Mouse (Mus musculus) kidney, postnatal 36 days (tissue): ENCODE measurements around the gene Rab7b.

Experiments
- DNase-seq, 2 experiments: peaks; one replicate each; pipeline ENCODE4 v3.0.0; 2021 to 2022; ENCODE audit warnings: mixed read lengths in 2 of 2

Rab7b gene

DNA sequence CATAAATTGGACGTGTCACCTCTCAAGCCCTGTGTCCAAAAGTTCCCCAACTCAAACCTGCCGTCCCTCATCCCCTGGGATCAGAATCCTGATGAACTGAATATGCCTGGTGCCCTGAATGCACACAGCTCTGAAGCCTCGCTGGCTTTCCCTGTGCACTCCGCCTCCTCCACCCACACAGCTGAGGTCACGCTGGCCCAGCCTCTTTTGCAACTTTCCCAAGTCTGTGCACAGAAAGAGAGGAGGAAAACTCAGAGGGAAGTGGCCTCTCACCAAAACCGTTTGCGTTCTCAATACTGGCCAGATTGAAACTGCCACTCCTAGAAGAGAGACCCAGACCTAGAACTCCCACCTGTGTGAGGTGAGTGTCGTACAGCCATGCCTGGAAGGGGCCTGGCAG is at the start of gene Rab7b:
Gene Rab7b (plus strand): TSS at position 221 of the 400 bp plus-strand sequence.
- DNase-seq: peak; percentile 20 to 38

DNA sequence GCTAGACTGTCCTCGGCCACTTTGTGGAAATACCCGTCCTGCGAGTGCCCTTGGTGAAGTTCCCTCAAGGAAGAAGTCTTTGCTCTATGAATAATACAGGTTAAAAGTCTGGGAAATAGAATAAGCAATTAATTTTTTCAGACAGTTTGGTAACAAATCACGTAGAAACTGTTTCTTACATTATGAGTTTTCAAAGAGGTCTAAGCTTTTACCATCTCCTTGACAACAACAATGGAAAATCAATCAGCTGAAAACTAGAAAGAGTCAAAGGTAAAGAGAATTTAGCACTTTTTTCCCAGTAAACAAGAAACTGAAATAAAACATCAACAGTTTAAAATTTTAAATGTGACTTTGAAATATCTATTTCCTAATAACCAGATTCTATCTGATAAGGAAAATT is 48.4 kb upstream of the Rab7b start:
- no peak for DNase-seq

DNA sequence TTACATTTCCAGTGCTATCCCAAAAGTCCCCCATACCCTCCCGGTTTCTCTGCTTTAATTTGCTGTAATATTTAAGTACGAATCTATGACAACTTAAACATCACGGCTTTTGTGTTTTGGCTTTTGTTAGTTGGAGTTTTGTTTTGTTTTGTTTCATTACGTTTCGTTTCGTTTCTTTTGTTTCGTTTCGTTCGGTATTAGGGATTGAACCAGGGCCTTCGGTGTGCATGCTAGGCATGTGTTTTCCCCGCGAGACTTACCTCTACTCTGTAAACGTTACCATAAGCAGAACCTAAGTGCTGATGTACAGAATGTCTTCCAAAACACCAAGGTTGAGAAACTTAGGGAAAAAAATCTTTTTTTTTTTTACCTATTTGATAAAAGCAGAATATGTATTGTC is 46.9 kb upstream of the Rab7b start:
- DNase-seq: no peak

DNA sequence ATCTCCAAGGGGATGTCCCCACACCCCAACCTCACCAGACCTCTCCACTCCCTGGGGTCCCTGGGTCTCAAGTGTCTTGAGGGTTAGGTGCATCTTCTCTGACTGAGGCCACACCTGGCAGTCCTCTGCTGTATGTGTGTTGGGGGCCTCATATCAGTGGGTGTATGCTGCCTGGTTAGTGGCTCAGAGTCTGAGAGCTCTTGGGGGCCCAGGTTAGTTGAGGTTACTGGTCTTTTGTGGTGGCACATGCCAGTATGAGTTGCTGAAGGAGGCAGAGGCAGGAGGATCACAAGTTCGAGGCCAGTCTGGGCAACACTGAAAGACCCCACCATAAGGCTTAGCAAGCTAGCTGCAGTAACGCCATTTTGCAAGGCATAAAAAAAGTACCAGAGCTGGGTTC is 46.2 kb upstream of the Rab7b start:
- DNase-seq: no peak

DNA sequence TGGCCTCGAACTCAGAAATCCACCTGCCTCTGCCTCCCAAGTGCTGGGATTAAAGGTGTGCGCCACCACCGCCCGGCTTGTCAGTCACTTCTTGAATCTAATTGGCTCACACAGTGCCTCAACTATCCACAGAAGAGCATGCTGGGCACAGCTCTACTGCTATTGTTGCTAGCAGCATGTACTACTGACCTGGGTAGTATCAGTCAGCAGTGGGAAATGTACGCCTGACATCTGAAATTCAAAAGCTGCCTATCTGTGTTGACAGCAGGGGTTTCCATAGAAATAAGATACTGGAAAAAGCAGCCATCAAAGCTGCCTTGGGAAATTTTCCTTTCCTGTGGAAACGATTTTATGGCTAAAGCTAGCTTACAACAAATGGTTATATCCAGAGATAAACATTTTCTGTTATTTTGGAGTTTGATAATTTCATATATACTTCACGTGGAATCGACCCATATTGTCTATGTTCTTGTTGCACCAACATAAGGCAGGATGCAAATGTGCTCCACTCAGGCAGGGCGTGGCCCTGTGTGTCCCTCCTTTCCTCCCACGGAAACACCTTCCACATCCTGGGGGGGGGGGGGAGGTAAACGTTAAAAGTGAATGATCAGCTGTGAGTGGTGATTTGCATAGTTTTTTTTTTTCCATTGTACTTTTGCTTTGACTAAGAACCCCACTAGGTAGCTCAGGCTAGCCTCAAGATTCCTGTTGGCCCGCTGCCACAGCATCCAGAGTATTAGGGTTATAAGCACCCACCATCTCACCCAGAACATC is 35.6 kb upstream of the Rab7b start:
- no peak for DNase-seq

DNA sequence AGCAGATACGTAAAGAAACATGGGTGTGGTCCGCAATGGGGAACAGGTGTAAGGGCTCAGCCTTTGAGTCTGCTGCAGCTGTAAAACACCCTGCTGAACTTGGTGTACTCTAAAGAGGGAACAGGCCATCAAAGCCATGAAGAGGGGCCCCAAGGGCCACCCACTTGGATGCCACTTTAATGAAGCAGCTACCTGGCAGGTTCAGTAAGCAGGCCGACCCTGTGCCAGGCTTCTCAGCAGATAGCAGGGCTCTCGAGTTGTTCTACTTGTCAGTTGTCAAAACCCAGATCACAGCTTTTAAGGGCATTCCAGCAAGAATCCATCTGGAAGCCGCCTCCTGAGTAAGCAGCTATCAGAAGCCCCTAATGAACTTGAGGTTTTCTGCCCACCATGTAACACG is 32.9 kb upstream of the Rab7b start:
- no peak for DNase-seq

DNA sequence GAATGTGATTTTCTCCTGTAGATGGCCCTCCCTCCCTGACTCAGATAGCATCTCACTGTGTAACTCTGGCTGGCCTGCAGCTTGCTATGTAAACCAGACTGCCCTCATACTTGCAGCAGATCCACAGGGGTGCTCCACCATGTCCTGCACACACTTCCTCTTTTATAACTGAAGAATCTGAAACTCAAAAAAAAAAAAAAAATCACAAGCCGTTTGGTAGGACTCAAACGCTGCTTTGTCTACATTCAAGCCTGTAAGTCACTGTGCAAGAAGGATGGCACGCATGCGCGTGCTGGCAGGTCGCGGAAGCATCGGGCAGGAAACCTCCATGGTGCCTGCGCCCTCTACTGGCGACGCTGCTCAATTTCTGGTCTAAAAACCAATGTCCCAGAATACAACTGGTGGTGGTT is 30.5 kb upstream of the Rab7b start:
- peak; percentile 90 to 95 for DNase-seq

DNA sequence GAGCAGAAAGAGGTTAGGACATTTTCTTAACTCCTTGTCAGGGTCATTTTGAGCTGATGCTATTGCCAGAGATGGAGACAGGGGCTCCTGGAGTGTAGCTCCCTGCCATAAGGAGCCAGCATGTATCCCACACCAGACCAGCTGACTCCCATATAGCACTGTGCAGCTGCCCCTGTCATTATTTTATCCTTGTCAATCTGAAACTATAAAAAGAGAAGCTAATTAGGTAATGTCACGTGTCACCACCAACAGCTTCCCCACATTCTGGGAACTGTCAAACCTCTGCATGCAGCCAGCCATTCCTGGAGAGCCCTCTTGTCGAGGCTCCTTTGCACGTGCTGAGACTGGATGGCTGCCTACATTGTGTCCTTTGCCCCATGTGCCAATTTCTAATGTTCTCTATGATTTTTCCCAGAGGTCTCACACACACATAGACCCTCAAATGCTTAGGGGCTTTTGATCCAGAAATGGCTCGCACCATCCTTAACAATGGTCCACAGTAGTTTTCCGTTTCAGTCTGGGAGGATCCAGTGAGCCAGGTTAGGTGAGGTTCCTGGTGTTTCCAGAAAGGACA is 28.9 kb upstream of the Rab7b start:
- DNase-seq: no peak

DNA sequence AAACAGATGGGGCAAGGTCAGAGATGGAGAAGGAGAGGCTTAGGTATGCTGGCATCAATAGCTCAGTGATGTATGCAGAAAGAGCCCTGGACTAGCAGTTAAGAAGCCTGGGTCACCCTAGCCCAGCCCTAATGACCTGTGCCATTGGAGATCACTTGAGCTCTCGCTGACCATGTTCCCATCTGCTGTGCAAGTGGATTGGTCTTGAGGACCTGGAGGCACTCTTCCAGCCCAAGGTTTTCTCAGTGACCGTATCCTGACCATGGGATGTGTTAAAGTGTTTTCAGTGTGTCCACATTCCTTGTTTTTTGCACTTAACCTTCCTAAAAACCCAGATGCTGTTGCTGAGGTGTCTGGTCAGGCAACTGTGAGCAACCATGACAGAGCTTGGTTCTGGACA is 28.2 kb upstream of the Rab7b start:
- DNase-seq: no peak

DNA sequence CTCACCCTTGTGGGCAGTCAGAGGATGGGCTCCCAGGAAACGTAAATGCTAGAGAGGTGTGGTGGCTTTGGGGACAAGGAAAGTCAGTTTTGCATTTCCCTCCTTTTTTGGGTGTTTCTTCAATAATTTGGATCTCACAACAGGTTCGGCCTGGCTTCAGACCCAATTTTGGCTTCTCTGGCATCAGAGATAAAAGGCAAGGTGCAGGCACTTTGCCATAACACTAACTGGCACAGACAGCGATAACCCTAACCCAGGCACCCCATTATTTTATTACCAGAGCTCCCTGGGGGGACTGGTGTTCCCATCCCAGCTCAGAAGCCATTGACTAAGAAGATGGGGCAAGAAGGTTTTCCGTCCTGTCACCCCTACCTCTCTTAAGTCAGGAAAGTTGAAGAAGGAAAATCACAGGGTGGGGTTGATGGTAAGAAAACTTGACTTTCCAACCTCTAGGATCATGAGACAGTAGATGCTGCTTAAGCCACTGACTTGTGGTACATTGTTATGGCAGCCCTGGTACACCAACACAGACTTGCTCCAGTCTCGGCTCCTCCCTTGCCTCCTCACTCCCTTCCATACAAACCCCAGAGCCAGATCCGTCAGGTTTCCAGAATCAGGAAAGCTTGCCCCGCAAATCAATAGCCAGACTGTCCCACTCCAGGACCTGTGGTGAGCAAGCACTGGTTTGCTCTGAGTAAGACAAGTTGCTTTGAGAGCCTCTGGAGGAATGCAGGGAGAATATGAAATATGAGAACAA is 27.6 kb upstream of the Rab7b start:
- DNase-seq: no peak

DNA sequence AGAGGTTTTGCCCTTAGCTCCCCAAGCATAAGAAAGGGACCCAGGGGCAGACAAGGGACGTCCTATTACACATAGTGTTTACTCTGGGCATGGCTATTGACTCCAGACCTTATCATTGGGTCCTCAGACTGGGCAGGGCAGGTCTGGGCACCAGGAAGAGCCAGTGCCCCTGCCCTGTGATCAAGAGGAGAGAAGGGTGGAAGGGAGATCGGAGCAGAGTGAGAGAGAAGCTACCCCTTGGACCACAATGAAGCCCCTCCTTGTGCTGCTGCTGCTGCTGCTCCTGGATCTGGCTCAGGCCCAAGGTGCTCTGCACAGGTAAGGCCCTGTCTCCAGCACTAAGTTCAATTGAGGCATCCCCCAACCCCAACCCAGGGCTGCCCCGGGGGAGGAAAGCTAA is 26.7 kb upstream of the Rab7b start:
- no peak for DNase-seq

DNA sequence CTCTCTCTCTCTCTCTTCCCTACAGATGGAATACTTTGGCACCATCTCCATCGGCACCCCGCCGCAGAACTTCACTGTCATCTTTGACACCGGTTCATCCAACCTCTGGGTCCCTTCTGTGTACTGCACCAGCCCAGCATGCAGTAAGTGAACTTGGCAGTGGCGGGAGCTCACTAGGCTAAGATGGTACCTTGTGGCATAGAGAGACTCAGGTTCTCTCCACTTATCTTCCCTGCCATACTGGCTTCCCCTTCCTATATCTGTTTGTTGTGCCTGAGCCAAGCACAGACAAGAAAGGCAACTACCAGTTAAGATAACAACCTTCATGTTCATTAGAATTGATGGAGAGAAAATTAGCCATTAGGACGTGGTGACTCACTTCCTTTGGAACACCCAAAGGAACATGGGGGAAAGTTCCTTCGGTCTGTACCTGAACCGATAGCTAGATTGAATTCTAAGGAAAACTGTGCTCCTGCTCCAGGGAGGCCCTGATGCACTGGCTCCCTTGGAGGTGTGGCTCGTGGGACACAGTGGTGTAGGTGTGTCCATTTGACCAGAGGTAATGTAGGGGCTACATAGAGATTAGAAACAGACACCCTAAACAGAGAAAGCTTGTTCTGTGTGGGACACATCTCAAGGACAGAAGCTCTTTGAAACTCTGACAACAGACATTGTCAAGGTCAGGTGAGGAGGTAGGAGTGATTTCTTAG is 25.1 kb upstream of the Rab7b start:
- DNase-seq: no peak

DNA sequence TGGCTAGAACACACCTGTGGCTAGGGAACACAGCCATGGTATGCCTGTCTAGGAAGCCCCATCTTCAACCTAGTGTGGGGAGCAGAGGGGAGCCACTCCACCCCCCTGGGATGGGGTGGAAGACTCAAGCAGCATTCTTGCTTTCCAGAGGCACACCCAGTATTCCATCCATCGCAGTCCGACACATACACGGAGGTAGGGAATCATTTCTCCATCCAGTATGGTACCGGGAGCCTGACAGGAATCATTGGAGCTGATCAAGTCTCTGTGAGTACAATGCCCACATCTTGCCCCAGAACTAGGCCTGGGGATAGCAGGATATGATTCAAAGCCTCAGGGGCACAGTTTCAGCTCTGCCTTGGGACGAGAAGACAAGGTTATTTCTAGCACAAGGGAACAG is 24.4 kb upstream of the Rab7b start:
- DNase-seq: no peak

DNA sequence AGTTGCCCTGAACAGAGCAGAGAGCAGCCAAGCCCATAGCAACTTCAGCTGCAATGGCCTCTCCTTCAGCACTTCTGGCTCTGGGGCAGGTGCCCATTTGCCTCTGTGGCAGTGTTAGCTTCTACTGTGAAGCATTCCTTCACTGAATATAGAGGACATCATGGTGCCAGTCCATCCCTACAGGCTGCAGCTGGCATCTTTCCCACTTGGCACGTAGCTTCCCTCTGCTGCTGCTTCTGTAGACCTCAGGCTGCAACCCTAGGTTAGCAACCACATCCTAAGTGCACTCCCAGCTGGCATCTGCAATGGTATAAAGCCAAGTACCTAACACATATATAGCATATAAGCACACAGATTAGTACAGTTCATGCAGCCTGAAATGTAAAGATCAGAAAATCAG is 22.6 kb upstream of the Rab7b start:
- no peak for DNase-seq

DNA sequence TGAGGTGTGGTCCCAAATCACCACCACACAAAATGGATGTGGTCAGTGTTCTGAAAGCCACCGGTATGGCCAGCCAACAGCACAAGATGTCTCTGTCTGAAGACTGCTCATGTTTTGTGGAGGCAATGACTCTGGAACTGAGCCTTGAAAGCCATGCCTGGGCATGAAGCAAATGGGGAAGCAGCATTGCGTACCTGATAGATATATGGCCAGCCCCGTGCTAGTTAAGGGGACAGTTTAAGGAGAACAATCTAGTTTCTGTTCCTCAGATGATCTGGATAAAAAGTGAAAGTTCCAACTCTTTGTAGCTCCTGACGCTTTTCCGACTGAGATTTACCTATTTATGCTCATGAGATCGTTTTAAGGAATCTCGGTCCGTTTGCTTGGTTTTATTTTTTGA is 17.4 kb upstream of the Rab7b start:
- no peak for DNase-seq

DNA sequence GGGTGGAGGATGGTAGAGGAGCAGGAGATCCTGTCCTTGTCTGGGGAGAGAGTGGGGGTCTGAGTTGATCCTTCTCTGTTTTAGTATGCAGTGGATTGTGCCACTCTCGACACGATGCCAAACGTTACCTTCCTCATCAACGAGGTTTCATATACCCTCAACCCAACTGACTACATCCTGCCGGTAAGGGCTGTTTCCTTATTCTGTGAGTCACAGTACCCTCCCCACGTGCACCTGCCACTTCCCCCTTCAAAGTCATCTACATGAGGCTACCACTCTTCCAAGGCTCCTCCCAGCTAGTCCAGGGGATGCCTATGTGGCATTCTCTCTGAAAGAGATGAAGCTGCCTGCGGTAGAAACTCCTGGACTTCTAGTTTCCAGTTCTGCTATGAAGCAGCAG is 16.1 kb upstream of the Rab7b start:
- no peak for DNase-seq

DNA sequence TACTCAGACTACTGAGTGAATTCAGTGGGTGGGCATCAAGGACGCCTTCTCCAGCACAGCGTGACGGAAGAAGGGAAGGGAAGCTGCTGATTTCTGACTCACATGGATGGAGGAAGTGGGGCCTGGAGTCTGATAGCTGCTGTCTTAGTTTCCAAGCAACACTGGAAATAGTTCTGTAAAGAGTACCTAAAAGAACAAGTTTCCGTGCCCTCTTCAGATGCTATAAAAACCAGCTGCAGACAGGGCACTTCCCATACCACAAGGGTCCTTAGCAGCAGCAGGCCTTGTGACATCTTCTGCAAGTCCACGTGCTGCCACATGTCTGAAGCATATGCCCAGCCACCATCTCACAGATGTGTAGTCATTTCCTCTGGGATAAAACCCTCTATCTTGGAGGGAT is 8.9 kb upstream of the Rab7b start:
- DNase-seq: no peak

DNA sequence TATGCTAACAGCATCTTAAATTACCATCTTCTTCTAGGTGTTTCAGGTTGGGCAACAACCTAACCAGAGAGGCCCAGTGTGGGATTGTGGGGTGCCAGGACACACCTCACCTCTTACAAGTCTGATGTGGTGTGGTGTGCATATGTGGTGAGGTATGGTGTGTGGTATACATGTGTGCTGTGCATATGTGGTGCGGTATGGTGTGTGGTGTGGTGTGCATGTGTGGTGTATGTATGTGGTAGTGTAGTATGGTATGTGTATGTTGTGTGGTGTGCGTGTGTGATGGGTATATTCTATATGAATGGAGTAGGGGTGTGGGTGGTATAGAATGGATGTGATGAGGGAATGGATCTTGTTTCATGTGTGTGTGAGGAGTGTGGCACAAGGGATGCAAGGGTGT is 756 bp upstream of the Rab7b start:
- no peak for DNase-seq

DNA sequence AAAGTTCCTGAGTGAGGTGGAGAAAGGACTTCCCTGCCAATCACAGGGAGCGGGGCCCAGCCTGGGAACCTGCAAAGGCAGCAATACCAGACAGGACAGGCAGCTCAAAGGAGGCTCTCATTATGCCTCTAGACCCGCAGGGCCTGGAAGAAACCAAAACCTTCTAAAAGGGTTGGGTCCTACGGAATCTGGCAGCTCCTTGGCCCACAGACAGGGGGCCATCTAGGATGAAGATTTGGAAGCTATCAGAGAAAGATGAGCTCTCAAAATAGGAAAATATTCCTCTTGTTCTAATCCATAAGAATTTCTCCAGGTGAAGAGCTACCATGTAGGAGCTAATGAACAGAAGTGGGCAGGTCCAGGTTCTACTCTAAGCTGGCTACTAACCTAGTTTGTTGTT is 521 bp downstream of the Rab7b start:
- no peak for DNase-seq

DNA sequence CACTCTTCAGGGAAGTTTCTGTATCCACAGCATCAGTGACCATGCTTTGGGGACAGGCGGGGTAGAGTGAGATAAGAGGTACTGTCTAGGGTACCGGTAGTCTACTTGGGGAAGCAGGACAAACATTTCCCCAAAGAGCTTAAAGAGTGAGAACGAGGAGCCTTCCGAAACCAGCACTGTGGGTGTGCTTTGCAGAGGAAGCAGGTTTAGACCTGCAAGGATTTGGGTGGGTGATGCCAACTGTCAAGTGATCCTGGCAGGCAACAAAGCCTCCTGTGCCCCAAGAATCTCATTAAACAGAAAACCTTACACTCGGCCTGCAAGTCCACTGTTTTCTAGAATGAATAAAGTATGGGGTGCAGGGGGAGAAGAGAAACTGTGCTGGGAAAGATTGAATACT is 1.4 kb downstream of the Rab7b start:
- no peak for DNase-seq

DNA sequence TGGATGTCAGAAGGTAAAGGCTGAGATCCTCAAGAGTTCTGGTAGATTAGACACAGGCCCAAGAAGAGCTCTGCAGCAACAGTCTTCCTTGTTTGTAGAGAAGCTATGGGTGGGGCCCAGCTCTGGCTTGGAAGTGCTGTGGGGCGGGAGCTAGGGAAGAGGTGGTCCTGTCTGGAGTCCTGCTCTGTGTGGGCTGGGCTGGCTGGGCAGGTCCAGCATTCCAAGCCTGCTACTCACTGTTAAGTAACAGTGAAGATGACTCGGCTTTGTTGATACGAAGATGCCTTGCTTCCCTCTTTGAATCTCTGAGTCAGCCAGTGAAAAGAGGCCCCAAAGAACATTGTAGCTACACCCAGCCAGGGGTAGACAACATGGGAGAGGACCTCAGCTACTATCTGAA is 1.9 kb downstream of the Rab7b start:
- peak; percentile 30 to 33 for DNase-seq

DNA sequence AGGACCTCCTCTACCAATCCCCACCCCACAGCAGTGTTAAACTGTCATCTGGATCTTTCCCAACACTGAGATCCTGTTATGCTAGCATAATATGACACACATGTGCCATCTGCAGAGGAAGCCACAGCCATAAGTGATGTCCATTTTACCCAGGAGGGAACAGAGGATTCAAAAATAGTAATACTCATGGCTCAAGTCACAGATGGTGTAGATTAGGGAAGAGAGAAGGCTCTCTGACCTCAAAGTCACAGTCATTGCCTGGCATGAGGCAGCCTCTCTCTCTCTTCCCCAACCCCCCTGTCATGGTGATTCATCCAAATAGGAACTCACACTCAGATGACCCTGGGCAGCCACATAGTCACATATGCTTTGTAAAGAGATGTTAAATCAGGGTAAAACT is 2.9 kb downstream of the Rab7b start:
- DNase-seq: no peak

DNA sequence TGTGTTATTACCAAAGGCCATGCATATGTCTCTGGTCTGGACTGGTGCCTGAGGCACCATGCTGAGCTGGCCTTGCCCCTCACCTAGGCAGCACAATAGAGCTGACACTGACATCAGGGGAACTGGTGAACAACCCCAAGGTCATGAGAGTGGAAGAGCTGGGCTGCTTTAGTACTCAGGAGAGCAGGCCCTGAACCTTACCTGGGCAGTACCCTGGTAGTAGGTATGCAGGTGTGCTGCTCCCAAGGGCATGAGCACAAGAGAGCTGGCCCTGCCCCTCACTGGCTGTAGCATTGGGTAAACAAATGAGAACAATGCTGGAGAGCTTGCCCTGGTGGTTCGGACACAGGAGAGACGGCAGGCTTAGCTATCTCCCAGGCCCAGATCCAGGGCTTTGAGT is 6.8 kb downstream of the Rab7b start:
- no peak for DNase-seq

DNA sequence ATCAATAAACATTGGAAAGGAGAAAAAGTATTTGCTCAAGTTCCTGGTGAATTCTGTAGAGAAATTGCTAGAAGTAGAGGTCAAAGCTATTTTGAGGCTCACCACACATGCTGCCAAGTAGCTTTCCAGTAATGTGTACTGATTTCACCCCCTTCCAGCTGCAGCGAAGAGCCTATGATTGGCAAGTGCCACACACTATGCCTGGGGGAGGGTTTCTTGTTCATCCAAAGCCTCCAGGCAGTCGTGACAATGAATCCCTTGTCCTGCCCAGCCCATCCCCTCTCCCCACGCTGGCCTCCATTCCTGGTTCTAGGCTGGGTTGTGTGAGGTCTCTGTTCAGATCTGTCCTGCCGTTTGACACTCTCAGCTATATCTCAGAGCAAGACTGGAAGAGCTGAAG is 7.8 kb downstream of the Rab7b start:
- no peak for DNase-seq
